Comparison of ENCODE assay signal across 1 mouse cellular context in genomic region chr6:90435195-90435618, GRCm38 (mm10).
TF ChIP-seq lines count a peak whose summit lies in the region.

No protein-coding gene starts in this region.

TF ChIP-seq in MEL, 35 proteins besides CTCF, POLR2A, EP300 and RAD21 (continued from another document):
- TF ChIP-seq MYC (IDR thresholded peaks at IDR 0.05; ENCODE audit: low read depth, low read length) = no peak
- TF ChIP-seq MAZ (IDR thresholded peaks at IDR 0.05; ENCODE audit: low read depth, low read length) = no peak
- no peak for TF ChIP-seq TBP (IDR thresholded peaks at IDR 0.05; ENCODE audit: low read depth, low read length)
- TF ChIP-seq E2F4 (IDR thresholded peaks at IDR 0.05; ENCODE audit: borderline replicate concordance, low read depth, low read length) = no peak
